Mouse (Mus musculus) midbrain, embryonic 10.5 days (tissue): ENCODE data around the gene Rnf43. TPM values are rescaled to one million over a fixed set of nuclear protein-coding genes. Genes with fewer than 3 reads are reported as not detected.

Source experiments
- DNase-seq: peaks from one replicate; pipeline ENCODE4 v3.0.0-alpha.2; 2017; ENCODE audit warnings: low spot score
- H3K27ac ChIP-seq: fragments of 300-500 bp; sonication (generic); replicated peaks from 2 replicates; pipeline ENCODE4 v1.5.1; 2016; ENCODE audit warnings: mild to moderate bottlenecking
- H3K27me3 ChIP-seq: fragments of 300-500 bp; sonication (generic); 2 replicates; pipeline ENCODE4 v1.6.1; 2016; ENCODE audit warnings: low read depth, mild to moderate bottlenecking; ENCODE audit not compliant: poor library complexity, severe bottlenecking
- H3K36me3 ChIP-seq: fragments of 300-500 bp; sonication (generic); 2 replicates; pipeline ENCODE4 v1.6.1; 2016; ENCODE audit warnings: mild to moderate bottlenecking, moderate library complexity
- H3K4me1 ChIP-seq: fragments of 300-500 bp; sonication (generic); 2 replicates; pipeline ENCODE4 v1.6.1; 2016
- H3K4me3 ChIP-seq: fragments of 300-500 bp; sonication (generic); 2 replicates; pipeline ENCODE4 v1.5.1; 2016; ENCODE audit warnings: mild to moderate bottlenecking, moderate library complexity
- H3K9me3 ChIP-seq: fragments of 300-500 bp; sonication (generic); replicated peaks from 2 replicates; pipeline ENCODE4 v1.6.1; 2016; ENCODE audit warnings: mild to moderate bottlenecking
- WGBS: fragments of 180-500 bp; shearing (Covaris S2); methylation state at CpG from one replicate; pipeline ENCODE4 v1.1.7; 2016; 5-methylcytosine and 5-hydroxymethylcytosine counted together
- polyA plus RNA-seq: library from polyadenylated mRNA; unstranded; fragments of >200 nt; fragmentation: Nextera tagmentation; extraction: Ambion mirVana; gene quantifications from 2 replicates; pipeline ENCODE4 v1.2.1, GENCODE M21; 2016

Rnf43 gene
- polyA plus RNA-seq, result 0.95 and 1.3 TPM in 2 replicates

DNA sequence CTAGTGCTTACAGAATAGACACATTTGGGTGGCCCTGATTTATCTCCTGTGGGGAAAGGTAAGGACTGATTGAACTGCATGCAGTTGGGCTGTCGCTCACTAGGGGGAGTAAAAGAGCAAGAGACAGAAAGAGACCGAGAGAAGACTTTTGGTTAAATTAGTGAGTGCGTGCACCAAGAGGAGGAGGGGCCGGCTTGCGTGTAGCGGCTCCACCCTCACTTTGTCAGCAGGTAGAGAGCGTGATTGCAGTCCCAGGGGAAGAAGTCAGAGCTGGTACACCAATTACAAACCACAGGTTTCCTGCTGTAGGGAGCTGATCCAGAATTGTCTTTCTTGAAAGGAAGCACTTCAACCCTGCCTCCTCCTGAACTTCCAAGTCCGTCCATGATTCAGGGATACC lies at the start of gene Rnf43:
Rnf43 (plus strand) TSS at position 316 of the 400 bp plus-strand sequence.
- peak; percentile 78 for DNase-seq
- Histone ChIP-seq H3K4me1 (peaks cover 7% of the 10 kb centered on the region), H3K27ac (no peak within 1 kb of the TSS), H3K36me3 (no peaks in the 10 kb centered on the region), H3K27me3 (peaks cover 26% of the 10 kb centered on the region), H3K9me3 (no peaks in the 10 kb centered on the region), H3K4me3 (peak within 1 kb of the TSS; percentile 52)
- WGBS, result 0% methylated on average over 8 of the region's 8 CpGs

DNA sequence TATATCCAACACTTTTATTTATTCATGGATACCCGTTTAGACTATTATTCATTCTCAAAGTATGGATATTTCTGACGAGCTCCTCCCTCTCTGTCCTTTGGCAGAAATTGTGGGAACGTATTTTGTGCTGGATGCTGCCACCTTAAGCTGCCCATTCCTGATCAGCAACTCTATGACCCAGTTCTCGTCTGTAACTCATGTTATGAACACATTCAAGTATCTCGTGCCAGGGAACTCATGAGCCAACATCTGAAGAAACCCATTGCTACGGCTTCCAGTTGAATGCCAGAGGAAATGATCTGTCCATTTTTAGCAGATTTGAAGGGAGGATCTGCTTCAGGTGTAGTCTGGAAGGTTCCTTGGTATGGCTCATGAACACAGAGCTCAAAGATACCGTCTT lies 48.5 kb upstream of the Rnf43 start:
- WGBS, result 96% methylated on average over 7 of the region's 7 CpGs
- no peaks in the 10 kb centered on the region for H3K4me1 ChIP-seq
- H3K27ac ChIP-seq, result no peak overlapping the region
- H3K4me3 ChIP-seq, result no peak overlapping the region
- DNase-seq, result no peak
- H3K36me3 ChIP-seq, result peaks cover 100% of the 10 kb centered on the region
- peaks cover 9% of the 10 kb centered on the region for H3K9me3 ChIP-seq
- H3K27me3 ChIP-seq, result no peaks in the 10 kb centered on the region

GRCm38 (mm10) chr11:87615551-87615950 lies 47.0 kb upstream of the Rnf43 start:
- 95% methylated on average over 5 of the region's 5 CpGs for whole genome bisulfite sequencing
- DNase-seq, result no peak
- H3K36me3 ChIP-seq, result peaks cover 99% of the 10 kb centered on the region

GRCm38 (mm10) chr11:87615952-87616351 lies 46.6 kb upstream of the Rnf43 start:
- Histone ChIP-seq H3K27me3 (no peaks in the 10 kb centered on the region), H3K9me3 (peaks cover 9% of the 10 kb centered on the region), H3K27ac (no peak overlapping the region), H3K4me3 (no peak overlapping the region), H3K4me1 (no peaks in the 10 kb centered on the region), H3K36me3 (peaks cover 98% of the 10 kb centered on the region)
- DNase-seq, result no peak
- WGBS, result 97% methylated on average over 2 of the region's 2 CpGs

More at GRCm38 (mm10) chr11:87615551-87615950, 47.0 kb upstream of the Rnf43 start:
- no peaks in the 10 kb centered on the region for H3K27me3 ChIP-seq
- no peaks in the 10 kb centered on the region for H3K4me1 ChIP-seq
- H3K4me3 ChIP-seq, result no peak overlapping the region
- peaks cover 9% of the 10 kb centered on the region for H3K9me3 ChIP-seq
- no peak overlapping the region for H3K27ac ChIP-seq

DNA sequence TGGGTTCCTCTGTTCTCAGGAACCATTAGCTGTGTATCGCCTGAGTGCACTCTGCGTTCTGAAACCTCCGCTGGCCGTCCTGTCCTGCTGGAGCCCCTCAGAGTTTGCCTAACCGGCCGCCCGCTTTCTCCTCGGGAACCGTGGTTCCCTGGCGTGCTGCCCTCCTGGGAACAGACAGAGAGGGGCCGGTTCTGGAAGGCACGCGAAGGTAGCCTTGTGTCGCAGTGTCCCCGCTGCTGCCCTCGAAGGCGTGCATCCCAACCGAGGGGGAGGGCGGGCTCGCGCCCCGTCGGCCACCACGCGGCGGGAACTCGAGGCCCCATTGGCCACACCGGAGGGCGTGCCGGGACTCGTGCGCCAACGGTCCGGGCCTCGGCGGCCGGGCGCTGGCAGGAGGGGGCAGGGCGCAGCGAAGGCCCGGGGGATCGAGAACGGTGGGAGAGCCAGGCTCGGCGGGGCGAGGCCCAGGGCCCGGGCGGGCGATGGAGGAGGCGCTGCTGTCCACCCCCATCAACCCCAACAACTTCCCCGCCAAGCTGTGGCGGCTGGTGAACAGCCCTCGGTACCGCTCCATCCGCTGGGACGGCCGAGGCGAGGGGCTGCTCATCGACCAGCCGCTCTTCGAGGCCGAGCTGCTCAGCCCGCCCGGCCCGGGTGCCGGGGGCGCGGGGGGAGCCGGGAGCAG lies 45.6 kb upstream of the Rnf43 start, which contains the start of gene Hsf5:
Hsf5 (plus strand) TSS at position 375 of the 685 bp plus-strand sequence.
- Histone ChIP-seq H3K36me3 (peaks cover 95% of the 10 kb centered on the region), H3K4me1 (no peaks in the 10 kb centered on the region), H3K27ac (no peak within 1 kb of the TSS), H3K27me3 (no peaks in the 10 kb centered on the region), H3K4me3 (no peak within 1 kb of the TSS), H3K9me3 (peaks cover 9% of the 10 kb centered on the region)
- WGBS, result 91% methylated on average over 69 of the region's 69 CpGs
- DNase-seq, result no peak

DNA sequence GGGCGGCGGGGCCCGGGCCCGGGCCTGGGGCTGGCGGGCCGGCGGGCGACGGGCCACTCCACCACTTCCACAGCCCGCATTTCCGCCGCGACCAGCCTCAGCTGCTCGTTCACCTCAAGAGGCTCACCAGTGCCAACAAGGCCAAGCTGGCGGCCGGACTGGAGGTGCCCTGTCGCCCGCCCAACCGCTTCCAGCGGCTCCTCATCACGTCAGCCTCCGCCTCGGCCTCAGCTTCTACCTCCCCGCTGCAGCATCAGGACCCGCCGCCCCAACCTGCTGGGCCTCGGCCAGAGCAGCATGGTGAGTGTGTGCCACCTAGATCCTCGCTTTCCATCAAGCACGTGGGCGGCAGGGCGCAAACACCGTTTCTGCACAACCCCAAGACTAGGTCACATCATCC lies 44.9 kb upstream of the Rnf43 start:
- Histone ChIP-seq H3K9me3 (peaks cover 9% of the 10 kb centered on the region), H3K27ac (no peak overlapping the region), H3K36me3 (peaks cover 93% of the 10 kb centered on the region), H3K4me3 (no peak overlapping the region), H3K27me3 (no peaks in the 10 kb centered on the region), H3K4me1 (no peaks in the 10 kb centered on the region)
- DNase-seq, result no peak
- WGBS, result 94% methylated on average over 32 of the region's 32 CpGs

DNA sequence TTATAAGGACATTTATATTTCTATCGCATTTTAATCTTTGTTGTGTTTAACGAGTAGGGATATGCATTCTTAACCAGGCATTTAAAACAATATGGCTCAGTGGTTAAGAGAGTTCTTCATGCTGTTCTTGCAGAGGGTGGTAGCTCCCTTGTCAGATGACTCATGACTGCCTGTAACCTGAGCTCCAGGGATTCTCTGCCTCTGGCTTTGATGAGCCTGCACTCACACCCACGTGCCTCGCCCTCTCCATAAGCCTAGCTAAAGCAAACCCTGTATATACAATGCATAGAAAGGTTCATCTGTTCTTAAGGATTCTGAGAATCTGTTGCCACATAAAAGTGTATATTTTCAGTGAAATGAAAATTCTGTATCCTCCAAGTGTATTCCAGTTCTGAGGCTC lies 39.4 kb upstream of the Rnf43 start:
- Histone ChIP-seq H3K9me3 (no peaks in the 10 kb centered on the region), H3K27ac (no peak overlapping the region), H3K4me3 (no peak overlapping the region), H3K36me3 (peaks cover 84% of the 10 kb centered on the region), H3K4me1 (no peaks in the 10 kb centered on the region), H3K27me3 (no peaks in the 10 kb centered on the region)
- WGBS, result 80% methylated on average over 4 of the region's 4 CpGs
- no peak for DNase-seq

- Histone ChIP-seq H3K27me3 (no peaks in the 10 kb centered on the region), H3K27ac (no peak overlapping the region), H3K9me3 (no peaks in the 10 kb centered on the region), H3K36me3 (peaks cover 27% of the 10 kb centered on the region), H3K4me3 (no peak overlapping the region), H3K4me1 (no peaks in the 10 kb centered on the region)
- peak; percentile 50 for DNase-seq
- 42% methylated on average over 10 of the region's 10 CpGs for WGBS
Measured at GRCm38 (mm10) chr11:87629859-87630258, 32.7 kb upstream of the Rnf43 start.

GRCm38 (mm10) chr11:87638793-87639192 lies 23.7 kb upstream of the Rnf43 start:
- WGBS, result 11% methylated on average over 2 of the region's 2 CpGs
- Histone ChIP-seq H3K4me1 (peaks cover 13% of the 10 kb centered on the region), H3K4me3 (peak overlapping the region; percentile 53), H3K27ac (peak overlapping the region; percentile 83), H3K27me3 (no peaks in the 10 kb centered on the region), H3K36me3 (0 out of 2 replicates have a peak, but pooled peaks cover 3% of the 10 kb centered on the region), H3K9me3 (no peaks in the 10 kb centered on the region)
- no peak for DNase-seq

DNA sequence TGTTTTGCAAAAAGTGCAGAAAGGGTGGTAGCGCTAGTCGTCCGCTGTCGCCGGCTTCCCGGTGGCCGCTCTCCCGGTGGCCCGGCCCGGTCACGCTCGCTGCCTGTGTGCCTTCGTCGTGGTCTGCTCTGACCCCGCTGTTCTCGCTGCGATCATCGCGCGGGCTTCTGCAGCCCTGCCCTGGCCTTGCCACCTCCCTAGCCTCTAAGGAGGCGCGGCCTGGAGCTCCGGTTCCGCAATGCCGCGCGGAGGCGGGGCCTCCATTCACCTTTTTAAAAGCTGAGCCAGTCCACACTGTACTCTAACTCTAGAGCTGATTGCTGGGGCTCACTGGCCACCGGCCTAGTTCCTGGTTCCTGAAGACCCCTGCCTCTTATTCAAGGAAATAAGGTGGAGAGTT lies 23.3 kb upstream of the Rnf43 start:
- Histone ChIP-seq H3K27me3 (no peaks in the 10 kb centered on the region), H3K4me1 (peaks cover 13% of the 10 kb centered on the region), H3K4me3 (peak overlapping the region; percentile 53), H3K36me3 (0 out of 2 replicates have a peak, but pooled peaks cover 3% of the 10 kb centered on the region), H3K9me3 (no peaks in the 10 kb centered on the region), H3K27ac (peak overlapping the region; percentile 83)
- WGBS, result under 1% methylated on average over 29 of the region's 29 CpGs
- DNase-seq, result peak; percentile 70

DNA sequence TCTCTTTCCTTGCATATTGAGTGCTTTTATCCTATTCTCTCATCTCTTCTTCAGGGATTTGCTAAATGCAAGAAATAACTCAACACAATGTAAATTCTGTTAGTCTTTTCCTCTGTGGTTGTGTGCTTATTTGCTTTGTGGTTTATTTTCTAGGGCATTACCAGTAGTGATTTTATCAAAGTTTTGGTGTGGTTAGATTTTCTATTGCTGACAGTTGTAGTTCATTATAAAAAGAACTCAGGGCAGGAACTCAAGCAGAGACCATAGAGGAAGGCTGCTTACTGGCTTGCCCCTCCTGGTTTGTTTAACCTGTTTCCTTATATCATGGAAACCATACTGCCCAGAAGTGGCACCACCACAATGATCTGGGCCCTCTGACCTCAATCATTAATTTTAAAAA lies 19.7 kb upstream of the Rnf43 start:
- DNase-seq, result no peak
- no peak overlapping the region for H3K27ac ChIP-seq

GRCm38 (mm10) chr11:87654693-87655092 lies 7.8 kb upstream of the Rnf43 start:
- DNase-seq, result no peak
- Histone ChIP-seq H3K27ac (no peak overlapping the region), H3K9me3 (no peaks in the 10 kb centered on the region), H3K4me3 (no peak overlapping the region), H3K36me3 (no peaks in the 10 kb centered on the region), H3K27me3 (no peaks in the 10 kb centered on the region), H3K4me1 (no peaks in the 10 kb centered on the region)
- 87% methylated on average over 5 of the region's 5 CpGs for WGBS

More for the DNA sequence above, 19.7 kb upstream of the Rnf43 start:
- H3K4me1 ChIP-seq, result peaks cover 13% of the 10 kb centered on the region
- no peak overlapping the region for H3K4me3 ChIP-seq
- no peaks in the 10 kb centered on the region for H3K9me3 ChIP-seq
- no peaks in the 10 kb centered on the region for H3K27me3 ChIP-seq
- no peaks in the 10 kb centered on the region for H3K36me3 ChIP-seq

- no peak overlapping the region for H3K4me3 ChIP-seq
- peaks cover 7% of the 10 kb centered on the region for H3K4me1 ChIP-seq
- H3K27me3 ChIP-seq, result peaks cover 20% of the 10 kb centered on the region
- H3K27ac ChIP-seq, result no peak overlapping the region
- WGBS, result 82% methylated on average over 7 of the region's 7 CpGs
- no peaks in the 10 kb centered on the region for H3K36me3 ChIP-seq
- H3K9me3 ChIP-seq, result no peaks in the 10 kb centered on the region
- DNase-seq, result no peak
Measured at GRCm38 (mm10) chr11:87659216-87659615, 3.3 kb upstream of the Rnf43 start.
